Mouse (Mus musculus): ENCODE measurements around the gene Dab1. TPM values are rescaled to one million over a fixed set of nuclear protein-coding genes. Genes with fewer than 3 reads are reported as not detected.

Gene Dab1
- total and polyA plus RNA-seq, 3 experiments, result not detected

DNA sequence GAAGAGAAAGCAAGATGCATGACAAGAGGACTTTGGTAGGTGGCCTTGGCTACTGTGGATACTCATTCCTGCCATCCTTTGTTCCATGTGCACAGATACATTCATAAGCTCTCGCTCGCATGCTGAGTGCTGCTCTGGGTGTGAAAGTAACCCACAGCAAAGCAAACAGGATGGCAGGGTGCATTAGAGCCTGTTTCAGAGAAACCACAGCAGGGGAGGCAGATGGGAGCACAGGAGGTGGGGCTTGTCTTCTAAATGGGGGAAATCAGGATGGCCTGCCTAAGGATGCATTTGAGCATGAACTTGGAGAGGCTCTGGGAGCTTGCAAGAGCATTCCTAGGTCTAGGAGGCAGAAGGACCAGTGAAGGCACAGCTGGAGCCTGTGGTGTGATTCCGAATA, 820.5 kb downstream of the Dab1 start:
- Histone ChIP-seq H3K4me1 (ENCODE audit: control insufficient read depth in 1 of 2, insufficient read depth in 2 of 2, low read length in 2 of 2) (no peaks in the 10 kb centered on the region), H3K27ac (ENCODE audit: control insufficient read depth, low read depth, low read length) (no peak overlapping the region), H3K27me3 (ENCODE audit: control insufficient read depth in 1 of 2, insufficient read depth in 2 of 2, low read length in 2 of 2) (no peaks in the 10 kb centered on the region), H3K9ac (ENCODE audit: control insufficient read depth, low read depth, low read length, poor library complexity, severe bottlenecking) (no peak overlapping the region), H3K4me3 (ENCODE audit: control insufficient read depth in 1 of 2, insufficient read depth in 1 of 2, low read depth in 2 of 2, low read length in 2 of 2) (no peak overlapping the region), H3K9me3 (replicated peaks; ENCODE audit: insufficient read depth, low read length) (no peaks in the 10 kb centered on the region), H3K79me2 (ENCODE audit: control insufficient read depth, insufficient read depth, low read length, poor library complexity) (no peaks in the 10 kb centered on the region), H3K36me3 (ENCODE audit: control insufficient read depth in 1 of 2, insufficient read depth in 2 of 2, low read length in 2 of 2) (no peaks in the 10 kb centered on the region)
- DNase-seq (ENCODE audit: low read depth, low spot score), result no peak
- TF ChIP-seq NELFE (IDR thresholded peaks at IDR 0.05; ENCODE audit: low read depth, low read length) (no peak), MXI1 (IDR thresholded peaks at IDR 0.05; ENCODE audit: low read depth, low read length) (no peak), JUND (IDR thresholded peaks at IDR 0.05; ENCODE audit: low read depth, low read length) (no peak), TBP (IDR thresholded peaks at IDR 0.05; ENCODE audit: low read depth, low read length) (no peak), UBTF (IDR thresholded peaks at IDR 0.05; ENCODE audit: borderline replicate concordance, insufficient read depth, low read depth, low read length) (no peak), RCOR1 (IDR thresholded peaks at IDR 0.05; ENCODE audit: low read depth, low read length) (no peak), CHD2 (IDR thresholded peaks at IDR 0.05; ENCODE audit: low read length) (no peak), USF1 (IDR thresholded peaks at IDR 0.05; ENCODE audit: low read depth, low read length) (no peak), TCF12 (IDR thresholded peaks at IDR 0.05; ENCODE audit: low read depth, low read length) (no peak), POLR2AphosphoS2 (IDR thresholded peaks at IDR 0.05; ENCODE audit: low read length) (no peak), GABPA (IDR thresholded peaks at IDR 0.05; ENCODE audit: low read depth, low read length) (no peak), POLR2A (IDR thresholded peaks at IDR 0.05; ENCODE audit: control insufficient read depth in 1 of 2, insufficient read depth in 1 of 2, low read depth in 1 of 2, low read length in 2 of 2, poor library complexity in 1 of 2) (no peak)

DNA sequence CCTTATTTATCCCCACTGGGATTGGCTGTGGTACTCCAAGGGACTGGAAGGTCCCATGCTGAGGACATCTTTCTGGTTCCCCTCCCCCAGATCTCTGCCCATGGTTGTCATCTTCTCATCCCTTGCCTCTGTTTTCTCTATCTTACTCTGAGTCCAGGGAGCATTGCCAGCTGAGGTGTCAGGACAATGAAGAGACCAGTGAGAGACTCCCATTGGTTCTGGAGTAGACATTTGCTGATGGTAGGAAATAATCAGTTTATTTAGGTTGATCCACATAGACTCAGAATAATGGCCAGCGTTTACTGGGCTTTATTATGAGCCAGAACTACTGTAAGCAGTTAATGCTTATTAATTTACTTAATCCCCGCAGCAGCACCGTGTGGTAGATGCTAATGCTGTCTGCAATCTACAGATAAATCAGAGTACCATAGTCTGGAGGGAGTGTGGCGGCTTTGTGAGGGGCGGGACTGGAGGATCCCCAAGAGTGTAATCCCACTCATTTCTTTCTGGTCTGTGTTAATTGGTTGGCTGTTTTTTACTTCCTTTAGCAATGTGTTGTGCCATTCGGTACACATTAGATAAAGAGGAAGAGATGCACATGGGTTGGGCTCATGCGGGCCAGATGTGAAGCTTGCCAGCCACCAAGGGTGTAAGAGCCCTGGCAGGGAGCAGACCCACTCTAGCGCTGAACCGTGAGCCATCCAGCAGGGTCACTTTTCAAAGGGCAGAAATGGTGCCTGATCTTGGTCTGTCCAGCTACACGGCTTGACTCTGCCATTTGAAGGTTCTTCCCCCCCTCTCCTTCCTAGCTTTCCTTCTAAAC, 824.0 kb downstream of the Dab1 start:
- H3K36me3 ChIP-seq (ENCODE audit: control insufficient read depth in 1 of 2, insufficient read depth in 2 of 2, low read length in 2 of 2), result no peaks in the 10 kb centered on the region
- no peaks in the 10 kb centered on the region for H3K79me2 ChIP-seq (ENCODE audit: control insufficient read depth, insufficient read depth, low read length, poor library complexity)
- H3K4me1 ChIP-seq (ENCODE audit: control insufficient read depth in 1 of 2, insufficient read depth in 2 of 2, low read length in 2 of 2), result no peaks in the 10 kb centered on the region
- H3K27ac ChIP-seq (ENCODE audit: control insufficient read depth, low read depth, low read length), result no peak overlapping the region
- TF ChIP-seq ZMIZ1 (IDR thresholded peaks at IDR 0.05; ENCODE audit: low read depth, low read length) (no peak), MAZ (IDR thresholded peaks at IDR 0.05; ENCODE audit: low read depth, low read length) (no peak), BHLHE40 (IDR thresholded peaks at IDR 0.05; ENCODE audit: borderline replicate concordance, low read depth, low read length) (no peak), CHD2 (IDR thresholded peaks at IDR 0.05; ENCODE audit: low read length) (no peak), TCF12 (IDR thresholded peaks at IDR 0.05; ENCODE audit: low read depth, low read length) (no peak), CHD1 (IDR thresholded peaks at IDR 0.05; ENCODE audit: low read depth, low read length) (no peak), SIN3A (IDR thresholded peaks at IDR 0.05; ENCODE audit: low read length) (no peak), USF2 (IDR thresholded peaks at IDR 0.05; ENCODE audit: borderline replicate concordance in 1 of 2, insufficient read depth in 1 of 2, low read depth in 1 of 2, low read length in 2 of 2) (no peak), MYC (IDR thresholded peaks at IDR 0.05; ENCODE audit: low read depth, low read length) (no peak), RCOR1 (IDR thresholded peaks at IDR 0.05; ENCODE audit: low read depth, low read length) (no peak), MYB (IDR thresholded peaks at IDR 0.05; ENCODE audit: low read depth, low read length) (no peak), MEF2A (IDR thresholded peaks at IDR 0.05; ENCODE audit: extremely low read depth, insufficient replicate concordance, low read depth, low read length, poor library complexity, severe bottlenecking) (no peak), UBTF (IDR thresholded peaks at IDR 0.05; ENCODE audit: borderline replicate concordance, insufficient read depth, low read depth, low read length) (no peak), POLR2A (IDR thresholded peaks at IDR 0.05; ENCODE audit: control insufficient read depth in 1 of 2, insufficient read depth in 1 of 2, low read depth in 1 of 2, low read length in 2 of 2, poor library complexity in 1 of 2) (no peak), POLR2AphosphoS2 (IDR thresholded peaks at IDR 0.05; ENCODE audit: low read length) (no peak)
- no peak for DNase-seq (ENCODE audit: low read depth, low spot score)
- H3K27me3 ChIP-seq (ENCODE audit: control insufficient read depth in 1 of 2, insufficient read depth in 2 of 2, low read length in 2 of 2), result no peaks in the 10 kb centered on the region
- no peak overlapping the region for H3K4me3 ChIP-seq (ENCODE audit: control insufficient read depth in 1 of 2, insufficient read depth in 1 of 2, low read depth in 2 of 2, low read length in 2 of 2)
- no peaks in the 10 kb centered on the region for H3K9me3 ChIP-seq (replicated peaks; ENCODE audit: insufficient read depth, low read length)
- no peak overlapping the region for H3K9ac ChIP-seq (ENCODE audit: control insufficient read depth, low read depth, low read length, poor library complexity, severe bottlenecking)

All from MEL (cell line).